Mouse (Mus musculus): ENCODE data around the gene Hoxb6. TPM values are rescaled to one million over a fixed set of nuclear protein-coding genes. Genes with fewer than 3 reads are reported as not detected.

The Hoxb6 gene
- polyA plus RNA-seq, 1 experiment from 2014 or later, result not detected

GRCm38 (mm10) chr11:96285771-96286738 lies 6.2 kb upstream of the Hoxb6 start, which contains the start of gene Hoxb7:
TSS of gene Hoxb7 (plus strand) at chr11:96286623.
- no peak for ATAC-seq (ENCODE audit: insufficient number of reproducible peaks, insufficient read depth, low FRiP score, low read depth)
- peaks cover 0 to 15% of the 10 kb centered on the region in 2 experiments; a peak in 3 of 4 replicates for H3K4me1 ChIP-seq (ENCODE audit: control insufficient read depth in 2 of 2, insufficient read depth in 2 of 2, low read length in 2 of 2)
- no peak within 1 kb of the TSS for H3K27ac ChIP-seq (replicated peaks in 1 of 2; ENCODE audit: control insufficient read depth in 1 of 2, insufficient read depth in 1 of 2, low read depth in 2 of 2, low read length in 2 of 2)
- H3K4me2 ChIP-seq (ENCODE audit: low read length), result peak within 1 kb of the TSS; percentile 41
- H3K4me3 ChIP-seq (ENCODE audit: control insufficient read depth in 1 of 2, insufficient read depth in 1 of 2, low read depth in 1 of 2, low read length in 2 of 2), result peak within 1 kb of the TSS; percentile 0 to 24; a peak in 2 of 4 replicates
- 1% methylated on average over 43 of the region's 43 CpGs for WGBS
- no peaks in the 10 kb centered on the region for H3K36me3 ChIP-seq (ENCODE audit: control insufficient read depth, insufficient read depth, low read length)
- no peak within 1 kb of the TSS for H3K9ac ChIP-seq (ENCODE audit: low read length)
- no peaks in the 10 kb centered on the region for H3K9me3 ChIP-seq (ENCODE audit: control insufficient read depth, low read length)
- H3K27me3 ChIP-seq (ENCODE audit: control insufficient read depth, insufficient read depth, low read length), result peaks cover 99% of the 10 kb centered on the region

DNA sequence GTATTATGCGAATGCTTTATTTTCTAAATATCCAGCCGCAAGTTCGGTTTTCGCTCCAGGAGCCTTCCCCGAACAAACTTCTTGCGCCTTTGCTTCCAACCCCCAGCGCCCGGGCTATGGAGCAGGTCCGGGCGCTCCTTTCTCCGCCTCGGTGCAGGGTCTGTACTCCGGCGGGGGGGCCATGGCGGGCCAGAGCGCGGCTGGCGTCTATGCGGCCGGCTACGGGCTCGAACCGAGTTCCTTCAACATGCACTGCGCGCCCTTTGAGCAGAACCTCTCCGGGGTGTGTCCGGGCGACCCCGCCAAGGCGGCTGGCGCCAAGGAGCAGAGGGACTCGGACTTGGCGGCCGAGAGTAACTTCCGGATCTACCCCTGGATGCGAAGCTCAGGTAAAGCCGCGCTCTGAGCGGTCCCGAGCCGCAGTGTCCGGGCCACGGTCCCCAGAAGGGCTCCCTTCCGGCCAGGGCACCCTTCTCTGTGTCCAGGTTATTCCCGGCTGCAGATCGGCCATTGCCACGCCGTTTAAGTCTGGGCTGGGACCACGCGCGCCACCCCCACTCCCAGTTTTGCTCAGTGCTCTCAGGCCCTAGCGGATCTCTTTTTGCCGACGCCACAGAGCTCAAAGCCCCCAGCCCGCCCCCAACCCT lies 5.4 kb upstream of the Hoxb6 start:
- Histone ChIP-seq H3K9ac (ENCODE audit: low read length) (no peak overlapping the region), H3K4me2 (ENCODE audit: low read length) (peak overlapping the region; percentile 41), H3K27me3 (ENCODE audit: control insufficient read depth, insufficient read depth, low read length) (peaks cover 99% of the 10 kb centered on the region), H3K9me3 (ENCODE audit: control insufficient read depth, low read length) (no peaks in the 10 kb centered on the region), H3K4me3 (ENCODE audit: control insufficient read depth in 1 of 2, insufficient read depth in 1 of 2, low read depth in 1 of 2, low read length in 2 of 2) (peak overlapping the region; percentile 0 to 24; a peak in 2 of 4 replicates), H3K27ac (replicated peaks in 1 of 2; ENCODE audit: control insufficient read depth in 1 of 2, insufficient read depth in 1 of 2, low read depth in 2 of 2, low read length in 2 of 2) (no peak overlapping the region), H3K4me1 (ENCODE audit: control insufficient read depth in 2 of 2, insufficient read depth in 2 of 2, low read length in 2 of 2) (peaks cover 0 to 15% of the 10 kb centered on the region in 2 experiments; a peak in 3 of 4 replicates), H3K36me3 (ENCODE audit: control insufficient read depth, insufficient read depth, low read length) (no peaks in the 10 kb centered on the region)
- ATAC-seq (ENCODE audit: insufficient number of reproducible peaks, insufficient read depth, low FRiP score, low read depth), result no peak
- WGBS, result under 1% methylated on average over 55 of the region's 55 CpGs

DNA sequence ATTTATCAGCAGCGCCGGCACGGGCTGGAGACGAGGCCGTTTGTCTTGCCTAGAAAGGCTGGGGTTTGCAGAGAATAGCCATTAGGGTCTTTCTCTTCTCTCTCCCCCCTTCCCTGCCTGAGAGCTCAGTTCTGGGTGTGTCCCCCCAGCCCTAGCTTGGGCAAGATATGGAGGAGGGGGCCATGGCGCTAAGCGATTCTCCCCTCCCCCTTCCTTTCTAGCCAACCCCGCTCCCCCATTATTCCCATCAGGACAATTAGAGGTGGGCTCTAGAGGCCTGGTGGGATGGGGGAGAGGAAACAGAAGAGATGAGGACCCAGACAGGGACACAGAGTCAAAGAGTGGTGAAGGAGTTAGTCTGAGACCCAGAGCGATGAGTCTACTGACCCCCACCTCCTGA lies 4.9 kb upstream of the Hoxb6 start:
- no peaks in the 10 kb centered on the region for H3K36me3 ChIP-seq (ENCODE audit: control insufficient read depth, insufficient read depth, low read length)
- ATAC-seq (ENCODE audit: insufficient number of reproducible peaks, insufficient read depth, low FRiP score, low read depth), result no peak
- peak overlapping the region in 1 of 2 experiments; percentile 24; a peak in 1 of 4 replicates for H3K4me3 ChIP-seq (ENCODE audit: control insufficient read depth in 1 of 2, insufficient read depth in 1 of 2, low read depth in 1 of 2, low read length in 2 of 2)
- WGBS, result 1% methylated on average over 9 of the region's 9 CpGs
- H3K4me2 ChIP-seq (ENCODE audit: low read length), result no peak overlapping the region
- H3K27ac ChIP-seq (replicated peaks in 1 of 2; ENCODE audit: control insufficient read depth in 1 of 2, insufficient read depth in 1 of 2, low read depth in 2 of 2, low read length in 2 of 2), result no peak overlapping the region
- H3K27me3 ChIP-seq (ENCODE audit: control insufficient read depth, insufficient read depth, low read length), result peaks cover 99% of the 10 kb centered on the region
- H3K4me1 ChIP-seq (ENCODE audit: control insufficient read depth in 2 of 2, insufficient read depth in 2 of 2, low read length in 2 of 2), result peaks cover 0 to 15% of the 10 kb centered on the region in 2 experiments; a peak in 3 of 4 replicates
- no peak overlapping the region for H3K9ac ChIP-seq (ENCODE audit: low read length)
- H3K9me3 ChIP-seq (ENCODE audit: control insufficient read depth, low read length), result no peaks in the 10 kb centered on the region

DNA sequence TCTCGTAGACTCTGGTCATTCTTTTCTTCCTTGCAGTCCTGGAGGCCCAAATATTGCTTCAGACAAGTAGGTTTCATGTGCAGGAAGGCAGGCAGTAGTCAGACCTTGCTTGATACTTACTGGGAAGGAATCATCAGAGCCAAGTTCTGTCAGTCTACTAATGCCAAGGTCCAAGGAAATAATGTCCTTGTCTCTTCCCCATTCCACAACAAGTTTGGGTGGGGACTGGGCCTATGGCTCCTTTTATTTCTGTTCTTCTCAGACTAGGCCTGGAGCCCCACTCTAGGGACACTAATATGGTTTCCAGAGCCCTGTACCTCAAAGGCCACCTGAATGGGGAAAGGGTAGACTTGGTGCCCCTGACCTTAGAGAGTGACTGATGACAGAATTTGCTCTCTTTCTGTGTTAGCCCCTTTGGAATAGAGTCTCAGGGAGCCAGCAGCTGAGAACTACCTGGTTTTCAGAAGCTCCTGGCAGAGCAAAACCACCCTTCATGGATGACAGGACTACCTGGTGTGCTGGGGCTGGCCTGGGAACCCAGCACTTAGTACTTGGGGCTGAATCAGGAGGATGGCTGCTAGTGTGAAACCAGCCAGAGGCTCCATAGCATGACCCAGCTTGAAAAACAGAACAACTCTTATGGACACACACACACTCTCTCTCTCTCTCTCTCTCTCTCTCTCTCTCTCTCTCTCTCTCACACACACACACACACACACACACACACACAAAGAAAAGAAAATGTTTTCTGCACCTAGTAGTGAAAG lies 3.6 kb upstream of the Hoxb6 start:
- WGBS, result 12% methylated on average over 1 of the region's 1 CpGs
- no peak overlapping the region for H3K4me3 ChIP-seq (ENCODE audit: control insufficient read depth in 1 of 2, insufficient read depth in 1 of 2, low read depth in 1 of 2, low read length in 2 of 2)
- ATAC-seq (ENCODE audit: insufficient number of reproducible peaks, insufficient read depth, low FRiP score, low read depth), result no peak

GRCm38 (mm10) chr11:96289293-96289692 lies 3.0 kb upstream of the Hoxb6 start:
- WGBS, result 1% methylated on average over 21 of the region's 21 CpGs
- Histone ChIP-seq H3K36me3 (ENCODE audit: control insufficient read depth, insufficient read depth, low read length) (no peaks in the 10 kb centered on the region), H3K9ac (ENCODE audit: low read length) (no peak overlapping the region), H3K4me2 (ENCODE audit: low read length) (no peak overlapping the region), H3K4me3 (ENCODE audit: control insufficient read depth in 1 of 2, insufficient read depth in 1 of 2, low read depth in 1 of 2, low read length in 2 of 2) (no peak overlapping the region), H3K27ac (replicated peaks in 1 of 2; ENCODE audit: control insufficient read depth in 1 of 2, insufficient read depth in 1 of 2, low read depth in 2 of 2, low read length in 2 of 2) (no peak overlapping the region), H3K4me1 (ENCODE audit: control insufficient read depth in 2 of 2, insufficient read depth in 2 of 2, low read length in 2 of 2) (peaks cover 0 to 8% of the 10 kb centered on the region in 2 experiments; a peak in 2 of 4 replicates), H3K9me3 (ENCODE audit: control insufficient read depth, low read length) (no peaks in the 10 kb centered on the region), H3K27me3 (ENCODE audit: control insufficient read depth, insufficient read depth, low read length) (peaks cover 99% of the 10 kb centered on the region)
- ATAC-seq (ENCODE audit: insufficient number of reproducible peaks, insufficient read depth, low FRiP score, low read depth), result no peak

More for the DNA sequence above, 3.6 kb upstream of the Hoxb6 start:
- H3K9ac ChIP-seq (ENCODE audit: low read length), result no peak overlapping the region
- H3K4me1 ChIP-seq (ENCODE audit: control insufficient read depth in 2 of 2, insufficient read depth in 2 of 2, low read length in 2 of 2), result peaks cover 0 to 15% of the 10 kb centered on the region in 2 experiments; a peak in 3 of 4 replicates
- H3K27ac ChIP-seq (replicated peaks in 1 of 2; ENCODE audit: control insufficient read depth in 1 of 2, insufficient read depth in 1 of 2, low read depth in 2 of 2, low read length in 2 of 2), result no peak overlapping the region
- no peaks in the 10 kb centered on the region for H3K36me3 ChIP-seq (ENCODE audit: control insufficient read depth, insufficient read depth, low read length)
- peaks cover 99% of the 10 kb centered on the region for H3K27me3 ChIP-seq (ENCODE audit: control insufficient read depth, insufficient read depth, low read length)
- no peaks in the 10 kb centered on the region for H3K9me3 ChIP-seq (ENCODE audit: control insufficient read depth, low read length)
- no peak overlapping the region for H3K4me2 ChIP-seq (ENCODE audit: low read length)

DNA sequence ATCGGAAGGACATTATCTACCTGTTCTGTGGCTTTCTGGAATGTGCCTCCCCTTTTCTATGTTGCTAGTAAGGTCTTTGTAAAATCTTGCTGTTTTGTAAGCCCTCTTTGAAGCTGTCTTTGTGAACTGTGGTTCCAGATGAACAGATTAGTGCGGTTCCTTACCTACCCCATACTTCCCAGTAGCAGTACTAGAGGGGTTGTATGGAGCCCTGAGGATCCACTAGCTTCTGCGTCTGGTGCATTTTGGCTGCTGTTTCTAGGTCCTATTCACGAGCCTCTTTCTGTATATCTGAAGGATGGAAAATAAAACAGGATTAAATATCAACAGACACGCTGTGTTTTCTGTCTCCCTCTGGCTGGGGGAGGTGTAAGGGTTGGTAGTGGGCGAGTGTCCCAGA lies 2.4 kb upstream of the Hoxb6 start:
- peaks cover 99% of the 10 kb centered on the region for H3K27me3 ChIP-seq (ENCODE audit: control insufficient read depth, insufficient read depth, low read length)
- no peak overlapping the region for H3K4me3 ChIP-seq (ENCODE audit: control insufficient read depth in 1 of 2, insufficient read depth in 1 of 2, low read depth in 1 of 2, low read length in 2 of 2)
- H3K4me2 ChIP-seq (ENCODE audit: low read length), result no peak overlapping the region
- no peaks in the 10 kb centered on the region for H3K36me3 ChIP-seq (ENCODE audit: control insufficient read depth, insufficient read depth, low read length)
- H3K4me1 ChIP-seq (ENCODE audit: control insufficient read depth in 2 of 2, insufficient read depth in 2 of 2, low read length in 2 of 2), result peaks cover 0 to 5% of the 10 kb centered on the region in 2 experiments; a peak in 1 of 4 replicates
- ATAC-seq (ENCODE audit: insufficient number of reproducible peaks, insufficient read depth, low FRiP score, low read depth), result no peak
- 6% methylated on average over 6 of the region's 6 CpGs for WGBS
- H3K9ac ChIP-seq (ENCODE audit: low read length), result no peak overlapping the region
- no peaks in the 10 kb centered on the region for H3K9me3 ChIP-seq (ENCODE audit: control insufficient read depth, low read length)
- H3K27ac ChIP-seq (replicated peaks in 1 of 2; ENCODE audit: control insufficient read depth in 1 of 2, insufficient read depth in 1 of 2, low read depth in 2 of 2, low read length in 2 of 2), result no peak overlapping the region
